Mouse (Mus musculus) intestine, embryonic 15.5 days (tissue): ENCODE measurements around the gene Myo7a. TPM values are rescaled to one million over a fixed set of nuclear protein-coding genes. Genes with fewer than 3 reads are reported as not detected.

Experiments used
- polyA plus RNA-seq: library from polyadenylated mRNA; unstranded; fragments of >200 nt; fragmentation: Nextera tagmentation; extraction: Ambion mirVana; gene quantifications from 2 replicates; pipeline ENCODE4 v1.2.1, GENCODE M21; 2015

The Myo7a gene
- polyA plus RNA-seq, 1 experiment from 2014 or later = 21.5 TPM

Other genes starting within 250 kb of the Myo7a start
- not detected in 2 replicates for gene Gdpd4, start 199.6 kb downstream of the Myo7a start, polyA plus RNA-seq
- 0.23 and 0.49 TPM in 2 replicates for gene Omp, start 26.0 kb upstream of the Myo7a start, polyA plus RNA-seq
- gene Capn5, start 58.8 kb upstream of the Myo7a start, polyA plus RNA-seq = 10.2 TPM in 2 replicates
- 0.05 and 0.06 TPM in 2 replicates for gene B3gnt6, start 80.0 kb upstream of the Myo7a start, polyA plus RNA-seq
- 20.0 and 20.5 TPM in 2 replicates for gene Acer3, start 201.7 kb upstream of the Myo7a start, polyA plus RNA-seq
- gene Tsku, start 241.8 kb upstream of the Myo7a start, polyA plus RNA-seq = 8.2 and 8.8 TPM in 2 replicates